Mouse (Mus musculus) midbrain, embryonic 16.5 days (tissue): ENCODE results near the gene Ppa2. TPM values are rescaled to one million over a fixed set of nuclear protein-coding genes. Genes with fewer than 3 reads are reported as not detected.

Source experiments
- ATAC-seq: fragments of 200-750 bp; cut with Nextera tagmentation; 2 replicates; pipeline ENCODE4 v1.8.0; 2017; ENCODE audit warnings: moderate TSS enrichment
- H3K27ac ChIP-seq: fragments of 300-500 bp; sonication (generic); 2 replicates; pipeline ENCODE4 v1.5.1; 2014; ENCODE audit warnings: mild to moderate bottlenecking, low read length, mixed read lengths
- H3K27me3 ChIP-seq: fragments of 300-500 bp; sonication (generic); 2 replicates; pipeline ENCODE4 v1.6.1; 2014; ENCODE audit warnings: low read depth, low read length, mixed read lengths; ENCODE audit not compliant: control insufficient read depth, insufficient read depth
- H3K36me3 ChIP-seq: fragments of 300-500 bp; sonication (generic); 2 replicates; pipeline ENCODE4 v1.6.1; 2014; ENCODE audit warnings: mild to moderate bottlenecking, low read length, moderate library complexity, mixed read lengths; ENCODE audit not compliant: control insufficient read depth, insufficient read depth
- H3K4me1 ChIP-seq: fragments of 300-500 bp; sonication (generic); 2 replicates; pipeline ENCODE4 v1.6.1; 2014; ENCODE audit warnings: mild to moderate bottlenecking, low read length, mixed read lengths; ENCODE audit not compliant: control insufficient read depth, insufficient read depth
- H3K4me2 ChIP-seq: fragments of 300-500 bp; sonication (generic); 2 replicates; pipeline ENCODE4 v1.6.1; 2014; ENCODE audit warnings: mild to moderate bottlenecking, low read length, mixed read lengths
- H3K4me3 ChIP-seq: fragments of 300-500 bp; sonication (generic); 2 replicates; pipeline ENCODE4 v1.5.1; 2014; ENCODE audit warnings: low read depth, mild to moderate bottlenecking, low read length, moderate library complexity, mixed read lengths
- H3K9ac ChIP-seq: fragments of 300-500 bp; sonication (generic); 2 replicates; pipeline ENCODE4 v1.6.1; 2014; ENCODE audit warnings: low read depth, low read length, mixed read lengths
- H3K9me3 ChIP-seq: fragments of 300-500 bp; sonication (generic); replicated peaks from 2 replicates; pipeline ENCODE4 v1.6.1; 2014; ENCODE audit warnings: mild to moderate bottlenecking, low read length, mixed read lengths; ENCODE audit not compliant: control insufficient read depth, poor library complexity, severe bottlenecking
- WGBS: fragments of 180-500 bp; shearing (Covaris S2); extraction: QIAGEN DNeasy Blood & Tissue Kit; methylation state at CpG from one replicate; pipeline ENCODE4 v1.1.7; 2014; 5-methylcytosine and 5-hydroxymethylcytosine counted together
- polyA plus RNA-seq: library from polyadenylated mRNA; unstranded; fragments of >200 nt; fragmentation: Nextera tagmentation; extraction: Ambion mirVana; gene quantifications from 2 replicates; pipeline ENCODE4 v1.2.1, GENCODE M21; 2015

Gene Ppa2
- polyA plus RNA-seq, 1 experiment from 2014 or later = 96.0 TPM

DNA sequence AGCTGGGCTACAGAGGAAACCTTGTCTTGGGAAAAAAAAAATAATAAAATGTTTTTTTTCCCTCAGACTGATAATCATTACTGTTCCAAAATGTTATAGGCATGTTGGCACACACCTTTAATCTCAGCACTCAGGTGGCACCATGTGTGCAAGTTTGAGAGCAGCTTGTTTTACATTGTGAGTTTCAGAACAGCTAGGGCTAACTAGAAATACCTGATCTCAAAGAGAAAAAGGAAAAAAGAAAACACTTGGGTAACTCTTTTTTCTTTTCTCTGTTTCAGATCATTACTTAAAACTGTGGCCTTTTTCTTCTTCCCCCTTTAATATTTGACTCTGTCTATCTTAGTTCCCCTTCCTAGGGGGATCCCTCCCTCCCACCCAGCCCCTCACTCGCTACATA, 51.5 kb downstream of the Ppa2 start:
- no peak for ATAC-seq
- H3K4me3 ChIP-seq = no peak overlapping the region

DNA sequence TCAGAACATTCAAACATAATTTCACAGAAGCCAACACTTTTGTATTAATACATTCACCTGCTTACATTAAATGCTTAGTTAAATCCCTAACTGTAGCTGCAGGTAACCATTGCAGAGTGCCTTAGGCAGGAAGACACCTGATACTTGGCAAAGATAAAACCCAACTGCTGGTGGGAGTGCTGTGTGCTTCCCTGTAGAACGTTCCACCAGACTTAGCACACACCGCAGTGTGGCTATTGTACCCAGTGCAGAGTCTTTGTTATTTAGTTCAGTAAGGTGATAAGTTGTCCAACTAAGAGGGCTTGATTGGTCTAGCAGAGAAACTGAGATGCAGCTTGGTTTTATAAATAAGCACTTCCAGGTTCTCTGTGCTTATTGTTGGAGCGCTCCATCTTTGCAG, 54.2 kb downstream of the Ppa2 start:
- ATAC-seq = no peak
- no peaks in the 10 kb centered on the region for H3K4me1 ChIP-seq
- 78% methylated on average over 3 of the region's 3 CpGs for WGBS
- no peak overlapping the region for H3K4me2 ChIP-seq
- H3K9ac ChIP-seq = no peak overlapping the region
- H3K4me3 ChIP-seq = no peak overlapping the region
- no peaks in the 10 kb centered on the region for H3K27me3 ChIP-seq
- no peak overlapping the region for H3K27ac ChIP-seq
- H3K36me3 ChIP-seq = no peaks in the 10 kb centered on the region
- no peaks in the 10 kb centered on the region for H3K9me3 ChIP-seq

More for the DNA sequence above, 51.5 kb downstream of the Ppa2 start:
- no peaks in the 10 kb centered on the region for H3K9me3 ChIP-seq
- H3K27me3 ChIP-seq = no peaks in the 10 kb centered on the region
- 96% methylated on average over 1 of the region's 1 CpGs for WGBS
- no peak overlapping the region for H3K4me2 ChIP-seq
- no peak overlapping the region for H3K9ac ChIP-seq
- no peaks in the 10 kb centered on the region for H3K36me3 ChIP-seq
- no peak overlapping the region for H3K27ac ChIP-seq
- H3K4me1 ChIP-seq = no peaks in the 10 kb centered on the region

DNA sequence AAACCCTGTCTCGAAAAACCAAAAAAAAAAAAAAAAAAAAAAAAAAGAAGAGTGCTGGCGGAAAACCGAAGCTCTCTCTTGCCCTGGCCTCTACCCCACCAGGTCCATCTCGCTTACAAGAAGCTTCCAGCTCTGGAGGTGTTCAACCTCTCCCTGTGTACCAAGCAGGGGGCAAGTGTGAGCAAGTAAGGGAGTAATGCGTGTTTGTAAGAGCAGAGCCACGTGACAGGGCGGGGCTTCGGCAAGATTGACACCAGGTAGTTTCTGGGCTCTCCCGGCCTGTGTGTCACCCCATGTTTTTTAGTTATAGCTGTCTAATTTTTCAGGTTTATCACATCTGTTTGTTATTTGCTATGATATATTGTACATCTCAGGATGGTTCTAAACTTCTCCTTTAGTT, 56.2 kb downstream of the Ppa2 start:
- Histone ChIP-seq H3K27ac (no peak overlapping the region), H3K27me3 (no peaks in the 10 kb centered on the region), H3K9me3 (no peaks in the 10 kb centered on the region), H3K4me1 (no peaks in the 10 kb centered on the region), H3K9ac (no peak overlapping the region), H3K4me2 (no peak overlapping the region), H3K36me3 (0 out of 2 replicates have a peak, but pooled peaks cover 3% of the 10 kb centered on the region), H3K4me3 (no peak overlapping the region)
- no peak for ATAC-seq
- WGBS = 95% methylated on average over 9 of the region's 9 CpGs

DNA sequence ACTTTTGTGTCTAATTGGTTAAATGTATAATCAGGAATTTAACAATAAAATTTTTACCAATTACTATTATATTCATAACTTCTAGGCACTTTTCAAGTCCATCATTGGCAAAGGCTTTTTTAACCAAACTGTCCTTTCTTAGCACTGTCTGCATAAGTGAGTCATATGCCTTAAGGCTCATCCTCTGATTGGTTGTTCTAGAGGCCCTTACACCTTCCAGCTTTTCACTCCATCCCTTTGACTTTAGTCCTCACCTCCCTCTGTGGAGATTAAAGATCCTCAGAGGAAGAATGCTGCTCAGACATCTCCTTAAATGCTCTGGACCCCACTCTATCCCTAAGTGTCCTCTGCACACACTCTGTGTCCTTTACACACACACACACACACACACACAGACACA, 68.3 kb downstream of the Ppa2 start:
- no peaks in the 10 kb centered on the region for H3K4me1 ChIP-seq
- H3K27me3 ChIP-seq = no peaks in the 10 kb centered on the region
- no peak overlapping the region for H3K4me3 ChIP-seq
- H3K4me2 ChIP-seq = no peak overlapping the region
- ATAC-seq = no peak
- H3K36me3 ChIP-seq = peaks cover 18% of the 10 kb centered on the region
- peaks cover 5% of the 10 kb centered on the region; the same call in 1 of the 2 replicates for H3K9me3 ChIP-seq
- no peak overlapping the region for H3K9ac ChIP-seq
- no peak overlapping the region for H3K27ac ChIP-seq

DNA sequence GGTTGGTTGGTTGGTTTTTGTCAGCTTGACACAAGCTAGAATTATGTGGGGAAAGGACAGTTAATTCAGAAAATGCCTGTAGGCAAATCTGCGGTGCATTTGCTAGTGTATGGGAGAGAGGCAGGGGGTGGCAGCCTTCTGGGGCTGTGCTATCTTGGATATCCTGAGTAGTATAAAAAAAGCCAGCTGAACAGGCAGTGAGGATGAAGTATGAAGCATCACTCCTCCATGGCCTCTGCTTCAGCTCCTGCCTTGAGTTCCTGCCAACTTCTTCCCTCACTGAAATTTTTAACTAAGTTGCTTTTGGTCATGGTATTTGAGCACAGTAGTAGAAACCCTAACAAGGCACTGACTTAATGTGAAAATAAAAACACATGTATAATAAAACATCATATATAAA, 70.1 kb downstream of the Ppa2 start:
- no peak for ATAC-seq
- Histone ChIP-seq H3K9ac (no peak overlapping the region), H3K9me3 (peaks cover 5% of the 10 kb centered on the region; the same call in 1 of the 2 replicates), H3K36me3 (peaks cover 15% of the 10 kb centered on the region), H3K4me3 (no peak overlapping the region), H3K27ac (no peak overlapping the region), H3K27me3 (no peaks in the 10 kb centered on the region), H3K4me2 (no peak overlapping the region), H3K4me1 (no peaks in the 10 kb centered on the region)
- 94% methylated on average over 1 of the region's 1 CpGs for WGBS

DNA sequence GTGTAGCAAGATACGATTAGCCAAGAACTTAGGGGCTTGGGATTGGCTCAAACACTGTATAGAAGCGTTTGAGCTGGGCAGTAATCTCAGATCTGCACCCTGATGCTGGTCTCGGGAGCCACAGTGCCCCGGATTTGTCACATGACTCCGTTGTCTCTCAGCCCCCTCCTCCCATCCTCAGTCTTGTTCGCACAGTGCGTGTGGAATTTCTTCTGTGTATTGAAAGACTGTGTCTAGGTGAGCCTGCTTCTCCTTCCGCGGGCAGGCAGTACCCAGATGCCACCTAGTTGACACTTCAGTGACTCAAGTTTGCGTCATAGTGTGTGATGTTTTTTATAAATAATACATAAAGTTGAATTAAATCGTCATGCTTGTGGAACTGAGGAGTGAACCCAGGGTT, 71.6 kb downstream of the Ppa2 start:
- peaks cover 5% of the 10 kb centered on the region; the same call in 1 of the 2 replicates for H3K9me3 ChIP-seq
- 86% methylated on average over 11 of the region's 11 CpGs for WGBS
- no peak overlapping the region for H3K9ac ChIP-seq
- H3K36me3 ChIP-seq = peaks cover 15% of the 10 kb centered on the region
- no peaks in the 10 kb centered on the region for H3K27me3 ChIP-seq
- H3K4me1 ChIP-seq = no peaks in the 10 kb centered on the region
- no peak overlapping the region for H3K4me2 ChIP-seq
- no peak overlapping the region for H3K27ac ChIP-seq
- no peak for ATAC-seq
- no peak overlapping the region for H3K4me3 ChIP-seq

DNA sequence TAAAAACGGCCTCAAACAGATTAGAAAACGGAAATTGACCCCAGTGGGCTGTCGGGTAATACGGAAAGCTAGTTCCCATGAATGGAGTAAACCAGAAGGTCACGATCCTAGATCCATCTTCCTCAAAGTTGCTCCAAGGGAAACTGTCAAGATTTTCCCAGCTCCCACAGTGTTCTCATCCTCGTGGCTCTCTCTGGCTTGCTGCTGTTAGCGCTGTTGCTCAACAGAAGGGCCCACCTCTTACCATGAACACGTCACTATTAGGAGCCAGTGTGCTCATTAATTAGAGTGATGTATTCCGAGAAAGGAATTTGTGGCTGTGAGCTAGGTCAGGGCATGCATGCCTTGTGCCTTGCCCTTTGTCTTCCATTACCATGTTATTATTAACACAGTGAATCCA, 72.2 kb downstream of the Ppa2 start:
- no peak for ATAC-seq

DNA sequence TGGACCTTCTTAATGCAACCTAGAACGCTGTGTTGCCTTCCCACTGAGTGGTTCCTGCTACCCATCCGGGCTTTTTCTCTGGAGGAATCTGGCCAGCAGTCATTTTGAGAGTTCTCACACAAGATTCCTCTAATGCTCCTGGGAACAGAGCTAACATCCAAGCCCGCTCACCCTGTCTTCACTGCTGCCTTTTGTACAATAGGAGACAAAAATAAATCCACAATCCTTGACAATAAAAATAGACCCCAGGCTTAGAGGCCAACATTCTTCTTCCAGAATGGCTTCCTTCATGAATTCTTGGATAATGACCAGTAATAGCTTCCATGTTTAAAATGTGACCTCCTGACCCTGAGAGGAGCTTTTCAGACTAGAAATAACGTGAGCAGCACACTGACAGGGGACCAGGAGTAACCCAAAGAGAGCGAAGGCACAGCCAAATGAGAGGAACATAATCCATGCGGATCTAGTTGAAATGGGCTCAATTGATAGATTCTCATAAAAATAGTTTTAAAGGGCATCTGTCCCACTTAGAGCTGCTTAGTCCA, 74.3 kb downstream of the Ppa2 start:
- Histone ChIP-seq H3K27me3 (no peaks in the 10 kb centered on the region), H3K4me2 (no peak overlapping the region), H3K9me3 (no peaks in the 10 kb centered on the region), H3K9ac (no peak overlapping the region), H3K27ac (no peak overlapping the region), H3K4me3 (no peak overlapping the region), H3K36me3 (no peaks in the 10 kb centered on the region), H3K4me1 (no peaks in the 10 kb centered on the region)
- ATAC-seq = no peak
- WGBS = 78% methylated on average over 6 of the region's 6 CpGs

More for the DNA sequence above, 72.2 kb downstream of the Ppa2 start:
- Histone ChIP-seq H3K9me3 (peaks cover 5% of the 10 kb centered on the region; the same call in 1 of the 2 replicates), H3K4me1 (no peaks in the 10 kb centered on the region), H3K4me2 (no peak overlapping the region), H3K27me3 (no peaks in the 10 kb centered on the region), H3K27ac (no peak overlapping the region), H3K9ac (no peak overlapping the region), H3K4me3 (no peak overlapping the region), H3K36me3 (peaks cover 12% of the 10 kb centered on the region)
- WGBS = 66% methylated on average over 9 of the region's 9 CpGs

DNA sequence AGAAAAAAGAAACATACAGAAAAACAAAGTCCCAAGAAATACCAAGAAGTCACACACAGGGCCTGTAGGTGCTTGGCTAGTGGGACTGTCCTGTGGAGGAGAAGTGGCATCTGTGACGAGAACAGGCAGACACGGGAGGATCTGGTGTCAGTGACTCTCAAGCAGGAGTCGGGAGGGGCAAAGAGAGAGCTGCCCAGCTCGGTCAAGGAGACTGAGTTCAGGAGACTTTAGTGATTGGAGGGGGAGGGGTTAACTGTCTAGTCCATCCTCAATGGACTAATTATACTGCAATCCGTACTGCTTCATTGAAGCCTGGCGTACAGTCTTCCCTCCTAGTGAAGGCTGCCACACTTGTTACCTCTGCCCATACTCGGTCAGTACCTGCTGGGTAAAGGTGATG, 77.4 kb downstream of the Ppa2 start:
- Histone ChIP-seq H3K36me3 (no peaks in the 10 kb centered on the region), H3K27me3 (no peaks in the 10 kb centered on the region), H3K27ac (no peak overlapping the region), H3K4me1 (no peaks in the 10 kb centered on the region), H3K4me2 (no peak overlapping the region), H3K4me3 (no peak overlapping the region), H3K9ac (no peak overlapping the region), H3K9me3 (no peaks in the 10 kb centered on the region)
- ATAC-seq = no peak
- 70% methylated on average over 7 of the region's 7 CpGs for WGBS
